Mouse (Mus musculus) liver, embryonic 14.5 days (tissue): ENCODE data around the gene Clcn7.

Experiments used
- CTCF ChIP-seq: IDR thresholded peaks from 2 replicates; pipeline ENCODE4 v1.5.1; 2016; ENCODE audit warnings: antibody characterized with exemption, low read depth, control low read depth
- EP300 ChIP-seq: IDR thresholded peaks from 2 replicates; pipeline ENCODE4 v1.6.1; 2016; ENCODE audit warnings: antibody characterized with exemption, low read depth

DNA sequence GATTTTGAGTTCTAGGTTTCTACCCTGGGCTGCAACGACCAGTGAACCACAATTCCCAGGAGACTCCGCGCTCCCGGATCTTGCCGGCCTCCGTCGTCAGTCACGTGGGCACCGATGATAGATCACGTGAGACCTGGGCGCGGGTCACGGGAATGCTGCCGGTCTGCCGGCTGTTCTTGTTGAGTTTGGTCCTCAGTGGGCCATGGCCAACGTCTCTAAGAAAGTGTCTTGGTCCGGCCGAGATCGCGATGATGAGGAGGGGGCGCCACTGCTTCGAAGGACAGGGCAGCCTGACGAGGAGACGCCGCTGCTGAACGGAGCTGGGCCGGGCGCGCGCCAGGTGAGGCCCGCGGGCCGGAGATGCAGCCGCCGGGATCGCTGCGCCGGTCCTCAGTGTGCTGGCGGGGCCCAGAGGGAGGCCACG, at the start of gene Clcn7:
- TF ChIP-seq CTCF, result 0 out of 2 replicates have a peak, but pooled peaks have one; percentile 12
- no peak for TF ChIP-seq EP300
